Mouse (Mus musculus) lung, adult 2 months (tissue): ENCODE data around the gene Ccr10.

ENCODE experiments used
- CTCF ChIP-seq: fragments of 200-500 bp; IDR thresholded peaks from 2 replicates; pipeline ENCODE4 v1.5.1; 2011; ENCODE audit warnings: mild to moderate bottlenecking, low read length, control low read depth; ENCODE audit not compliant: insufficient read depth
- POLR2A ChIP-seq: fragments of 200-500 bp; IDR thresholded peaks from 2 replicates; pipeline ENCODE4 v1.6.1; 2011; ENCODE audit warnings: low read depth, mild to moderate bottlenecking, control low read depth, low read length, borderline replicate concordance; ENCODE audit errors: extremely low read depth

- TF ChIP-seq CTCF (no peak), POLR2A (peak; percentile 43; the same call in 1 of the 2 replicates)
These were observed 4.9 kb downstream of the Ccr10 start, which contains the start of gene Cntnap1 for GRCm38 (mm10) chr11:101170354-101170810.
